Mouse (Mus musculus): Measurements from ENCODE around the gene C1qtnf7.

Gene C1qtnf7

GRCm38 (mm10) chr5:43609760-43610159 is 94.4 kb downstream of the C1qtnf7 start:
- DNase-seq (ENCODE audit: low spot score in 2 of 2) = no peak

- no peak for DNase-seq (ENCODE audit: low spot score in 2 of 2)
These were observed 106.4 kb downstream of the C1qtnf7 start for GRCm38 (mm10) chr5:43621575-43622299.

GRCm38 (mm10) chr5:43625407-43625806 is 110.1 kb downstream of the C1qtnf7 start:
- no peak for DNase-seq (ENCODE audit: low spot score in 2 of 2)

GRCm38 (mm10) chr5:43634071-43634601 is 118.8 kb downstream of the C1qtnf7 start:
- no peak for DNase-seq (ENCODE audit: low spot score in 2 of 2)

- DNase-seq (ENCODE audit: low spot score in 2 of 2) = peak in 1 of 2 experiments; percentile 28
These were observed 119.3 kb downstream of the C1qtnf7 start for GRCm38 (mm10) chr5:43634602-43635081.

- no peak for DNase-seq (ENCODE audit: low spot score in 2 of 2)
These were observed 129.7 kb downstream of the C1qtnf7 start for GRCm38 (mm10) chr5:43645020-43645419.

- DNase-seq (ENCODE audit: low spot score in 2 of 2) = no peak
These were observed 131.9 kb downstream of the C1qtnf7 start for GRCm38 (mm10) chr5:43647098-43647774.

- DNase-seq (ENCODE audit: low spot score in 2 of 2) = no peak
These were observed 146.2 kb downstream of the C1qtnf7 start for GRCm38 (mm10) chr5:43661498-43661897.

GRCm38 (mm10) chr5:43661997-43662961 is 146.9 kb downstream of the C1qtnf7 start, which contains the start of gene Cc2d2a:
Cc2d2a (plus strand) TSS chr5:43662346.
- DNase-seq (ENCODE audit: low spot score in 2 of 2) = no peak

GRCm38 (mm10) chr5:43663531-43663930 is 148.2 kb downstream of the C1qtnf7 start:
- DNase-seq (ENCODE audit: low spot score in 2 of 2) = no peak

- no peak for DNase-seq (ENCODE audit: low spot score in 2 of 2)
These were observed 149.8 kb downstream of the C1qtnf7 start for GRCm38 (mm10) chr5:43665144-43665543.
